26 mouse cellular contexts compared by ENCODE assay signal in the genomic region with DNA sequence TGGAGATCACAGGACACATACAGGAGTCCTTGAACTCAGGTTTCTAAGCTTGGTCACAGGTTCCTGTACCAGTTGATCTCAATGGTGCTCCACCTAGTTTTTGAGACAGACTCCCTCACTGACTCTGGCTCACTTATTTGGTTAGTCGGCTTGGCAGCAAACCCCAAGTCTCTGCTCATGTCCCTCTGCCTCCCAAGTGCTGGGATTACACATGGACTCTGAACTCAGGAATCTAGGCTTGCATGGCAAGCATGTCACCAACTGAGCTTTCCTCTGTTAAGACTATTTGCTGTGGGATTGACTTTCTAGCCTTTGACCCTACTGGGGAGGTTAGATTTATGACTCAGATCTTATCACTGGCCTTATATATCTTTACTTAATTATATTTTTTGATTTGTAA.
DNase-seq lines count a peak whose midpoint lies in the region; ATAC-seq and TF ChIP-seq lines count a peak whose summit lies in the region.
"Had no signal": no experiment of that assay in that cellular context is flagged by ENCODE, and none has a peak within 500 bp of the region (broad histone marks: within the 10 kb centered on the region; RNA-seq: fewer than 3 reads in every experiment).

No protein-coding gene starts in this region.

- TF ChIP-seq POLR2A in embryonic fibroblast, embryonic 13.5 days (IDR thresholded peaks at IDR 0.05; ENCODE audit: low read depth, low read length), result no peak

- no peak overlapping the region for H3K27ac ChIP-seq in kidney, embryonic 14.5 days (ENCODE audit: low read depth, low read length)
- H3K27ac ChIP-seq in embryonic fibroblast, embryonic 13.5 days (ENCODE audit: insufficient read depth, low read length), result peak overlapping the region; percentile 10; the same call in 1 of the 2 replicates
- H3K27ac ChIP-seq in intestine, postnatal 0 days (ENCODE audit: low read depth, low read length), result peak overlapping the region; percentile 52; the same call in 1 of the 2 replicates
- H3K27ac ChIP-seq: forebrain, embryonic 13.5 days; heart, adult 2 months; heart, embryonic 10.5 days; heart, embryonic 13.5 days; hindbrain, embryonic 14.5 days; hindbrain, postnatal 0 days had no signal

- no peaks in the 10 kb centered on the region for H3K36me3 ChIP-seq in kidney, embryonic 14.5 days (ENCODE audit: control insufficient read depth, insufficient read depth, low read length)
- no peaks in the 10 kb centered on the region for H3K36me3 ChIP-seq in intestine, postnatal 0 days (ENCODE audit: control insufficient read depth, insufficient read depth)
- H3K36me3 ChIP-seq: heart, embryonic 13.5 days had no signal

- no peaks in the 10 kb centered on the region for H3K27me3 ChIP-seq in kidney, embryonic 14.5 days (ENCODE audit: control insufficient read depth, insufficient read depth, low read length)
- H3K27me3 ChIP-seq in intestine, postnatal 0 days (replicated peaks; ENCODE audit: control insufficient read depth, insufficient read depth, low read length), result no peaks in the 10 kb centered on the region
- H3K27me3 ChIP-seq: forebrain, embryonic 13.5 days; heart, embryonic 13.5 days had no signal

- H3K9ac ChIP-seq in kidney, embryonic 14.5 days (ENCODE audit: low read depth, low read length), result no peak overlapping the region
- no peak overlapping the region for H3K9ac ChIP-seq in intestine, postnatal 0 days (ENCODE audit: low read depth, low read length)
- H3K9ac ChIP-seq: forebrain, embryonic 13.5 days; heart, embryonic 13.5 days; hindbrain, embryonic 14.5 days had no signal

- TF ChIP-seq CTCF in embryonic fibroblast, embryonic 13.5 days (IDR thresholded peaks at IDR 0.05; ENCODE audit: borderline replicate concordance, insufficient read depth, low read length), result no peak
- TF ChIP-seq CTCF in intestine, postnatal 0 days (IDR thresholded peaks at IDR 0.05; ENCODE audit: low read depth), result 0 out of 2 replicates have a peak, but pooled peaks have one; percentile 2

- ATAC-seq in kidney, embryonic 14.5 days (ENCODE audit: low FRiP score, low TSS enrichment), result no peak
- peak; percentile 72 for ATAC-seq in intestine, postnatal 0 days
- ATAC-seq: CD4-positive, CD25-positive, alpha-beta regulatory T cell, adult 4 months; forebrain, embryonic 13.5 days; forebrain, embryonic 16.5 days; hindbrain, postnatal 0 days had no signal

- WGBS in kidney, embryonic 14.5 days, result 79% methylated on average over 1 of the region's 1 CpGs
- 33% methylated on average over 1 of the region's 1 CpGs for WGBS in intestine, postnatal 0 days

- no peaks in the 10 kb centered on the region for H3K4me1 ChIP-seq in kidney, embryonic 14.5 days (ENCODE audit: control insufficient read depth, insufficient read depth, low read length)
- H3K4me1 ChIP-seq in embryonic fibroblast, embryonic 13.5 days (ENCODE audit: control insufficient read depth, insufficient read depth, low read length), result peaks cover 3% of the 10 kb centered on the region
- H3K4me1 ChIP-seq in intestine, postnatal 0 days (replicated peaks; ENCODE audit: control insufficient read depth, insufficient read depth, low read length), result 0 out of 2 replicates have a peak, but pooled peaks cover 3% of the 10 kb centered on the region

- no peak overlapping the region for H3K4me2 ChIP-seq in kidney, embryonic 14.5 days (replicated peaks; ENCODE audit: low read depth, low read length)
- H3K4me2 ChIP-seq in intestine, postnatal 0 days (replicated peaks; ENCODE audit: low read depth), result no peak overlapping the region
- H3K4me2 ChIP-seq: forebrain, embryonic 13.5 days; heart, embryonic 13.5 days; hindbrain, embryonic 14.5 days had no signal

- H3K9me3 ChIP-seq in kidney, embryonic 14.5 days (ENCODE audit: control insufficient read depth, low read length), result no peaks in the 10 kb centered on the region
- H3K9me3 ChIP-seq in intestine, postnatal 0 days (ENCODE audit: control insufficient read depth), result no peaks in the 10 kb centered on the region
- H3K9me3 ChIP-seq: forebrain, embryonic 13.5 days; heart, embryonic 10.5 days; heart, embryonic 13.5 days had no signal

- no peak overlapping the region for H3K4me3 ChIP-seq in kidney, embryonic 14.5 days (ENCODE audit: low read length)
- H3K4me3 ChIP-seq in embryonic fibroblast, embryonic 13.5 days (ENCODE audit: insufficient read depth, low read length), result no peak overlapping the region
- no peak overlapping the region for H3K4me3 ChIP-seq in intestine, postnatal 0 days (ENCODE audit: low read depth, low read length)
- H3K4me3 ChIP-seq: forebrain, embryonic 13.5 days; heart, adult 2 months; heart, embryonic 10.5 days; heart, embryonic 13.5 days had no signal

- DNase-seq in kidney, adult 9 months, result peak; percentile 29
- peak; percentile 54 for DNase-seq in yolk sac, embryonic 10.5 days (ENCODE audit: low spot score)
- no peak for DNase-seq in layer of hippocampus, adult 9-10 months (ENCODE audit: low spot score)
- DNase-seq in thymus, postnatal 25 days, result no peak
- DNase-seq: adrenal gland, adult 2 months; adrenal gland, postnatal 25 days; cerebellum, adult 11-12 months; cerebellum, adult 8-10 months; cerebellum, postnatal 10 days; cerebellum, postnatal 36 days; embryo, embryonic 11 days; gastrocnemius, postnatal 10 days; gastrocnemius, postnatal 36 days; heart, adult 2 months; heart, postnatal 14 days; heart, postnatal 4 days had no signal

Comparison
In these comparisons a context has a peak if more than half of its experiments do, and no peak if none do; other contexts are left out.
1. DNase-seq: peak in kidney, adult 9 months (single experiment) and yolk sac, embryonic 10.5 days (single experiment); none in layer of hippocampus, adult 9-10 months (single experiment) and thymus, postnatal 25 days (single experiment).